Mouse (Mus musculus) left cerebral cortex, adult 8-10 months (tissue): ENCODE data around the gene Klra7. TPM values are rescaled to one million over a fixed set of nuclear protein-coding genes. Genes with fewer than 3 reads are reported as not detected.
"Not testable (repeated sequence)": the region's sequence is repeated elsewhere in the genome, so short reads cannot be mapped to it uniquely, and the experiment has no call there.

Experiments
- DNase-seq, 2 experiments: peaks; one replicate each; pipeline ENCODE4 v3.0.0; 2022; ENCODE audit warnings: low spot score in 2 of 2
- total RNA-seq, 4 experiments: library from RNA; stranded (reverse); gene quantifications; 2 replicates each; pipeline ENCODE4 v1.2.4; 2022

Gene Klra7
- not detected for total RNA-seq

GRCm38 (mm10) chr6:130233222-130233621 is at the start of gene Klra7:
Klra7 (minus strand) TSS chr6:130233322.
- no peak for DNase-seq

- DNase-seq: not testable (repeated sequence)
Measured at GRCm38 (mm10) chr6:130281828-130282227, 48.7 kb upstream of the Klra7 start, which contains the start of gene Klra10. Klra10 (minus strand) TSS chr6:130281928.

- no peak for DNase-seq
Measured at GRCm38 (mm10) chr6:130255326-130255725, 22.2 kb upstream of the Klra7 start.

GRCm38 (mm10) chr6:130237536-130237935 is 4.4 kb upstream of the Klra7 start:
- no peak for DNase-seq

GRCm38 (mm10) chr6:130236635-130237034 is 3.5 kb upstream of the Klra7 start:
- no peak for DNase-seq

GRCm38 (mm10) chr6:130197453-130197852 is 35.7 kb downstream of the Klra7 start:
- not testable (repeated sequence) for DNase-seq

- not testable (repeated sequence) for DNase-seq
Measured at GRCm38 (mm10) chr6:130193012-130193411, 40.1 kb downstream of the Klra7 start, which contains the start of gene Klra9. Klra9 (minus strand) TSS chr6:130193112.

Other genes with a start within 250 kb of the Klra7 start
- not detected for gene Klra6, start 206.4 kb downstream of the Klra7 start, total RNA-seq
- not detected for gene Klra4, start 166.1 kb downstream of the Klra7 start, total RNA-seq
- not detected for gene Klra8, start 103.4 kb downstream of the Klra7 start, total RNA-seq
- not detected for gene Klra9, start 40.2 kb downstream of the Klra7 start, total RNA-seq
- gene Klra10, start 48.6 kb upstream of the Klra7 start, total RNA-seq: not detected
- gene Klra3, start 104.3 kb upstream of the Klra7 start, total RNA-seq: not detected
- not detected for gene Klra1, start 153.6 kb upstream of the Klra7 start, total RNA-seq